Mouse (Mus musculus): ENCODE measurements around the gene Ucn. TPM values are rescaled to one million over a fixed set of nuclear protein-coding genes. Genes with fewer than 3 reads are reported as not detected.

The Ucn gene
- 0.91 and 0.92 TPM in 2 replicates for polyA plus RNA-seq (2012; rRNA removed)

DNA sequence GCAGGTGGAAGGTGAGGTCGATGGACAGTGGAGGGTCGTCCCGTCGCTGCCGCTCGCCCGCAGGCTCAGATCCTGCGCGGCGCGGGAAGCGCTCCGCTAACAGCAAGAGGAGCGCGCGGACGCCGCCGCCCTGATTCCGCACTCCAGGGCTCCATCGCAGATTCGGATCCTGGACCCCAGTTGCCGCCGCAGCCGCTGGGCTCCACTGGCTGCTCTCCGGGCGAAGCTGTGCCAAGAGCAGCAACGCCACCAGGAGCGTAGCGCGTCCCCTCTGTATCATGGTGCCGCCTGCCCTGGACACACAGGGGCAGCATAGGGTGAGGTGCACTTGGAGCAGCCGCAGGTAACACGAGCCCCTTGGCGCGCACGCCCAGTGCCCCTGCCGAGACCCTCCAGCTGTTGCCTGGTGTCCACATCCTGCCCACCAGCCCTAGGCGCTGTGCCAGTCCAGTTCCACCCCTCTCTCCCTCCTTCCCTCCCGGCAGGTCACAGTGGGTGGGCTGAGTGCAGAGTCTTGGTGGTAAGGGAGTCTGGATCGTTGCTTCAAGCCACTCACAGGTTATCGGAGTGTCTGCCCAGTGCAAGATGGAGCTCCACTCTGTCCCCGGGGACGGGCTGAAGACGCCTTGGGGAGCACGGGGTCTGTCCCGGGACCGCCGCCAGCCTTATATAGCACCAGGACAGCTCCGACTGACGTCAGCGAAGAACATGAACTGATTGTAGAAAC lies at the start of gene Ucn:
Gene Ucn, minus strand, starts transcription at position 589 of the 727 bp plus-strand sequence.
- Histone ChIP-seq H3K27ac (ENCODE audit: insufficient read depth, low read length) (no peak within 1 kb of the TSS), H3K4me3 (ENCODE audit: insufficient read depth, low read length) (peak within 1 kb of the TSS; percentile 29), H3K4me1 (ENCODE audit: control insufficient read depth, insufficient read depth, low read length) (no peaks in the 10 kb centered on the region)
- no peak for TF ChIP-seq CTCF (IDR thresholded peaks at IDR 0.05; ENCODE audit: extremely low read depth, insufficient read depth, low read length)
- no peak for TF ChIP-seq POLR2A (IDR thresholded peaks at IDR 0.05; ENCODE audit: extremely low read depth, insufficient read depth, low read length)

DNA sequence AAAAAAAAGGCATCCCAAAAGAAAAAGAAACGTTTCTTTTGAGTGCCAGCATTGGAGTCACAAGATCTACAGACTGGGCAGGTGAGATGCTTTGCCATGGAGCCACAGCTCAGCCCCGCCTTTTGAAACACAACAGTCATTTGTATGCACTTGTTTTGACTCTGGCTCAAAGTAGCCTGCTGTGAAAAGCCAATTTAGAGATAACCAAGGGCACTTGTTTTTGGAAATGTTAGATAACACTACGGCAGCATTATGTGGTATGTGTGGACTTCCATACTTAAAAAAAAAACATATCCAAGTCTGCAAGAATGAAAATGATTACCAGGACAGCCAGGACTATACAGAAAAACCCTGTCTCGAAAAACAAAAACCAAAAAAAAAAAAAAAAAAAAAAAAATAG lies 45.0 kb upstream of the Ucn start:
- H3K4me1 ChIP-seq (ENCODE audit: control insufficient read depth, insufficient read depth, low read length): no peaks in the 10 kb centered on the region
- no peak overlapping the region for H3K27ac ChIP-seq (ENCODE audit: insufficient read depth, low read length)
- no peak overlapping the region for H3K4me3 ChIP-seq (ENCODE audit: insufficient read depth, low read length)
- TF ChIP-seq POLR2A (IDR thresholded peaks at IDR 0.05; ENCODE audit: extremely low read depth, insufficient read depth, low read length) (no peak), CTCF (IDR thresholded peaks at IDR 0.05; ENCODE audit: extremely low read depth, insufficient read depth, low read length) (no peak)

GRCm38 (mm10) chr5:31181183-31181770 lies 42.6 kb upstream of the Ucn start:
- Histone ChIP-seq H3K4me3 (ENCODE audit: insufficient read depth, low read length) (peak overlapping the region; percentile 93; the same call in 1 of the 2 replicates), H3K4me1 (ENCODE audit: control insufficient read depth, insufficient read depth, low read length) (no peaks in the 10 kb centered on the region), H3K27ac (ENCODE audit: insufficient read depth, low read length) (no peak overlapping the region)
- TF ChIP-seq POLR2A (IDR thresholded peaks at IDR 0.05; ENCODE audit: extremely low read depth, insufficient read depth, low read length): no peak
- no peak for TF ChIP-seq CTCF (IDR thresholded peaks at IDR 0.05; ENCODE audit: extremely low read depth, insufficient read depth, low read length)

DNA sequence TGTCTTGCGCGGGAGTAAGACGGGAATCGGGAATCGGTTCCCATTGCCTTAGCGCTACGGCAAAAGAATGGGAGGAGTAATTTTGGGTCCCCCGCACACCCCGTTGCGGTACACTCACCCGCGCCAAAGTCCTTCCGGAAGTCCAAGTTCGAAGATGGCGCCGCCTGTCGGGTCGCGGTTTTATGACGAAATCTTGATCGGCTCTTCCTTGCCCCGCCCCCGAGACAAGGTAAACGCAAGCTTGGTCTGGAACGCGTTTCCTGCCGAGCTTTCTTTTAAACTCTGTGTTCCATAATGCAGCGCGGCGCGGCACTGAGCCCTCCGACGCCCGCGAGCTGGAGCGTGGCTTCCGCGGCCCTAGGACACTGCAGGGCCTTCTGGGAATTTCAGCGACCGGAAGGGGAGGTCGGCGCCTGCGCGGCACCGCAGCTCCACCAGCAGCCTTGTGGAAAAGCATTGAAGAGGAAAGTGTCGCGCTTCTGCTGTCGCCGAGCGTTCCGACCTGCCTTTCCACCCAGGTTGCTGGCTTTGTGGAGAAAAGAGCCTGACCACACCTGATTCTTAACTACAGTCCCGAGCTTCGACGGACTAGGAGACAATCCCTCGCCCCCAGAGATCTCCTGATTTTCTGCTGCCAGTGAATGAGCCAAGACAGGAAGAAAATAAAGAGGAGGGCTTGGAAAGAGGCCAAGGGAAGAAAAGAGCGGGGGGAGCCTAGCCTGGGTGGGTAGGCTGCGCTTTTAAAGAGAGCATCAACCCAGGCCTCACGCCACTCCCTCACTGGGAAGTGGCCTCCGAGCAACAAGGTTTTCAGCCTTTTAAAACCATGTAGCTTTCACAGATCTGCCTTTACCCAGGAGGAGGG lies 41.4 kb upstream of the Ucn start, which contains the start of the genes Gm29609 and Gtf3c2:
Gene Gm29609, minus strand, starts transcription at position 146 of the 865 bp plus-strand sequence.
Gene Gtf3c2, minus strand, starts transcription at position 379 of the 865 bp plus-strand sequence.
- Histone ChIP-seq H3K4me1 (ENCODE audit: control insufficient read depth, insufficient read depth, low read length) (no peaks in the 10 kb centered on the region), H3K4me3 (ENCODE audit: insufficient read depth, low read length) (peak within 1 kb of the TSS; percentile 93), H3K27ac (ENCODE audit: insufficient read depth, low read length) (peak within 1 kb of the TSS; percentile 58)
- TF ChIP-seq CTCF (IDR thresholded peaks at IDR 0.05; ENCODE audit: extremely low read depth, insufficient read depth, low read length): no peak
- peak; percentile 92; the same call in 1 of the 2 replicates for TF ChIP-seq POLR2A (IDR thresholded peaks at IDR 0.05; ENCODE audit: extremely low read depth, insufficient read depth, low read length)

GRCm38 (mm10) chr5:31179301-31179765 lies 40.7 kb upstream of the Ucn start:
- TF ChIP-seq CTCF (IDR thresholded peaks at IDR 0.05; ENCODE audit: extremely low read depth, insufficient read depth, low read length) (no peak), POLR2A (IDR thresholded peaks at IDR 0.05; ENCODE audit: extremely low read depth, insufficient read depth, low read length) (no peak)

GRCm38 (mm10) chr5:31168630-31169029 lies 30.0 kb upstream of the Ucn start:
- TF ChIP-seq POLR2A (IDR thresholded peaks at IDR 0.05; ENCODE audit: extremely low read depth, insufficient read depth, low read length) (no peak), CTCF (IDR thresholded peaks at IDR 0.05; ENCODE audit: extremely low read depth, insufficient read depth, low read length) (no peak)
- Histone ChIP-seq H3K27ac (ENCODE audit: insufficient read depth, low read length) (no peak overlapping the region), H3K4me3 (ENCODE audit: insufficient read depth, low read length) (no peak overlapping the region), H3K4me1 (ENCODE audit: control insufficient read depth, insufficient read depth, low read length) (no peaks in the 10 kb centered on the region)

More at GRCm38 (mm10) chr5:31179301-31179765, 40.7 kb upstream of the Ucn start:
- H3K27ac ChIP-seq (ENCODE audit: insufficient read depth, low read length): no peak overlapping the region
- H3K4me1 ChIP-seq (ENCODE audit: control insufficient read depth, insufficient read depth, low read length): no peaks in the 10 kb centered on the region
- H3K4me3 ChIP-seq (ENCODE audit: insufficient read depth, low read length): peak overlapping the region; percentile 93

GRCm38 (mm10) chr5:31164878-31165277 lies 26.2 kb upstream of the Ucn start:
- H3K27ac ChIP-seq (ENCODE audit: insufficient read depth, low read length): no peak overlapping the region

DNA sequence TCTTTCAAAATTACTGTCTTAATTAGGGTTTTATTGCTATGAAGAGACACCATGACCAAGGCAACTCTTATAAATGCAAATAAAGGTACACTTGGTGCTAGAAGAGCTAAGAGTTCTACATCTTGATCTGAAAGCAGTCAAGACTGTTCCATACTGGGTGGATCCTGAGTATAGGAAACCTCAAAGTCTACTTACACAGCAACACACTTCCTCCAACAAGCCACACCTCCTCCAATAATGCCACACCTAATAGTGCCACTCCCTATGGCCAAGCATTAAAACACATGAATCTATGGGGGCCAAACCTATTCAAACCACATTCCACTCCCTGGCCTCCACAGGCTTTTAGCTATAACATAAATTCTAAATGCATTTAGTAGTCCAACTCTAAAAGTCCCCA lies 23.8 kb upstream of the Ucn start:
- no peak overlapping the region for H3K4me3 ChIP-seq (ENCODE audit: insufficient read depth, low read length)
- TF ChIP-seq POLR2A (IDR thresholded peaks at IDR 0.05; ENCODE audit: extremely low read depth, insufficient read depth, low read length) (no peak), CTCF (IDR thresholded peaks at IDR 0.05; ENCODE audit: extremely low read depth, insufficient read depth, low read length) (no peak)
- no peaks in the 10 kb centered on the region for H3K4me1 ChIP-seq (ENCODE audit: control insufficient read depth, insufficient read depth, low read length)
- no peak overlapping the region for H3K27ac ChIP-seq (ENCODE audit: insufficient read depth, low read length)

More at GRCm38 (mm10) chr5:31164878-31165277, 26.2 kb upstream of the Ucn start:
- no peaks in the 10 kb centered on the region for H3K4me1 ChIP-seq (ENCODE audit: control insufficient read depth, insufficient read depth, low read length)
- TF ChIP-seq CTCF (IDR thresholded peaks at IDR 0.05; ENCODE audit: extremely low read depth, insufficient read depth, low read length) (no peak), POLR2A (IDR thresholded peaks at IDR 0.05; ENCODE audit: extremely low read depth, insufficient read depth, low read length) (no peak)
- H3K4me3 ChIP-seq (ENCODE audit: insufficient read depth, low read length): no peak overlapping the region

GRCm38 (mm10) chr5:31154152-31154553 lies 15.5 kb upstream of the Ucn start, which contains the start of gene Mpv17:
Gene Mpv17, minus strand, starts transcription at chr5:31154251.
- H3K27ac ChIP-seq (ENCODE audit: insufficient read depth, low read length): peak within 1 kb of the TSS; percentile 74

More at GRCm38 (mm10) chr5:31154152-31154553, 15.5 kb upstream of the Ucn start, which contains the start of gene Mpv17:
- H3K4me1 ChIP-seq (ENCODE audit: control insufficient read depth, insufficient read depth, low read length): peaks cover 4% of the 10 kb centered on the region
- no peak for TF ChIP-seq CTCF (IDR thresholded peaks at IDR 0.05; ENCODE audit: extremely low read depth, insufficient read depth, low read length)
- peak; percentile 89 for TF ChIP-seq POLR2A (IDR thresholded peaks at IDR 0.05; ENCODE audit: extremely low read depth, insufficient read depth, low read length)
- H3K4me3 ChIP-seq (ENCODE audit: insufficient read depth, low read length): peak within 1 kb of the TSS; percentile 74
